Mouse (Mus musculus) midbrain, embryonic 12.5 days (tissue): ENCODE measurements around the gene Dnm2. TPM values are rescaled to one million over a fixed set of nuclear protein-coding genes. Genes with fewer than 3 reads are reported as not detected.

Source experiments
- ATAC-seq: fragments of 200-750 bp; cut with Nextera tagmentation; 2 replicates; pipeline ENCODE4 v1.8.0; 2017; ENCODE audit warnings: low read depth, moderate TSS enrichment, moderate library complexity; ENCODE audit not compliant: low FRiP score
- H3K27ac ChIP-seq: fragments of 300-500 bp; sonication (generic); replicated peaks from 2 replicates; pipeline ENCODE4 v1.5.1; 2016; ENCODE audit warnings: mild to moderate bottlenecking
- H3K27me3 ChIP-seq: fragments of 300-500 bp; sonication (generic); 2 replicates; pipeline ENCODE4 v1.6.1; 2016; ENCODE audit warnings: mild to moderate bottlenecking
- H3K36me3 ChIP-seq: fragments of 300-500 bp; sonication (generic); 2 replicates; pipeline ENCODE4 v1.6.1; 2016
- H3K4me1 ChIP-seq: fragments of 300-500 bp; sonication (generic); 2 replicates; pipeline ENCODE4 v1.6.1; 2016
- H3K4me2 ChIP-seq: fragments of 300-500 bp; sonication (generic); replicated peaks from 2 replicates; pipeline ENCODE4 v1.6.1; 2016; ENCODE audit warnings: mild to moderate bottlenecking, moderate library complexity
- H3K4me3 ChIP-seq: fragments of 300-500 bp; sonication (generic); 2 replicates; pipeline ENCODE4 v1.5.1; 2016; ENCODE audit warnings: mild to moderate bottlenecking
- H3K9ac ChIP-seq: fragments of 300-500 bp; sonication (generic); replicated peaks from 2 replicates; pipeline ENCODE4 v1.6.1; 2016; ENCODE audit warnings: mild to moderate bottlenecking, moderate library complexity
- H3K9me3 ChIP-seq: fragments of 300-500 bp; sonication (generic); 2 replicates; pipeline ENCODE4 v1.6.1; 2016; ENCODE audit warnings: mild to moderate bottlenecking
- WGBS: fragments of 180-500 bp; shearing (Covaris S2); methylation state at CpG from one replicate; pipeline ENCODE4 v1.1.7; 2016; 5-methylcytosine and 5-hydroxymethylcytosine counted together
- polyA plus RNA-seq: library from polyadenylated mRNA; unstranded; fragments of >200 nt; fragmentation: Nextera tagmentation; extraction: Ambion mirVana; gene quantifications from 2 replicates; pipeline ENCODE4 v1.2.1, GENCODE M21; 2016

Gene Dnm2
- polyA plus RNA-seq, 1 experiment from 2014 or later, result 76.7 TPM

- no peaks in the 10 kb centered on the region for H3K9me3 ChIP-seq
- ATAC-seq, result no peak
- WGBS, result 91% methylated on average over 8 of the region's 8 CpGs
These were observed 9.1 kb downstream of the Dnm2 start for GRCm38 (mm10) chr9:21433766-21434165.

GRCm38 (mm10) chr9:21434410-21434809 lies 9.7 kb downstream of the Dnm2 start:
- WGBS, result 97% methylated on average over 2 of the region's 2 CpGs
- H3K9me3 ChIP-seq, result no peaks in the 10 kb centered on the region
- no peak overlapping the region for H3K27ac ChIP-seq
- H3K4me1 ChIP-seq, result peaks cover 15% of the 10 kb centered on the region; the same call in 1 of the 2 replicates
- no peak for ATAC-seq
- no peak overlapping the region for H3K4me2 ChIP-seq
- H3K27me3 ChIP-seq, result no peaks in the 10 kb centered on the region
- no peak overlapping the region for H3K4me3 ChIP-seq
- H3K36me3 ChIP-seq, result no peaks in the 10 kb centered on the region
- H3K9ac ChIP-seq, result no peak overlapping the region

More at GRCm38 (mm10) chr9:21433766-21434165, 9.1 kb downstream of the Dnm2 start:
- Histone ChIP-seq H3K27ac (no peak overlapping the region), H3K4me1 (peaks cover 15% of the 10 kb centered on the region; the same call in 1 of the 2 replicates), H3K27me3 (no peaks in the 10 kb centered on the region), H3K9ac (no peak overlapping the region), H3K4me2 (no peak overlapping the region), H3K36me3 (no peaks in the 10 kb centered on the region), H3K4me3 (no peak overlapping the region)

DNA sequence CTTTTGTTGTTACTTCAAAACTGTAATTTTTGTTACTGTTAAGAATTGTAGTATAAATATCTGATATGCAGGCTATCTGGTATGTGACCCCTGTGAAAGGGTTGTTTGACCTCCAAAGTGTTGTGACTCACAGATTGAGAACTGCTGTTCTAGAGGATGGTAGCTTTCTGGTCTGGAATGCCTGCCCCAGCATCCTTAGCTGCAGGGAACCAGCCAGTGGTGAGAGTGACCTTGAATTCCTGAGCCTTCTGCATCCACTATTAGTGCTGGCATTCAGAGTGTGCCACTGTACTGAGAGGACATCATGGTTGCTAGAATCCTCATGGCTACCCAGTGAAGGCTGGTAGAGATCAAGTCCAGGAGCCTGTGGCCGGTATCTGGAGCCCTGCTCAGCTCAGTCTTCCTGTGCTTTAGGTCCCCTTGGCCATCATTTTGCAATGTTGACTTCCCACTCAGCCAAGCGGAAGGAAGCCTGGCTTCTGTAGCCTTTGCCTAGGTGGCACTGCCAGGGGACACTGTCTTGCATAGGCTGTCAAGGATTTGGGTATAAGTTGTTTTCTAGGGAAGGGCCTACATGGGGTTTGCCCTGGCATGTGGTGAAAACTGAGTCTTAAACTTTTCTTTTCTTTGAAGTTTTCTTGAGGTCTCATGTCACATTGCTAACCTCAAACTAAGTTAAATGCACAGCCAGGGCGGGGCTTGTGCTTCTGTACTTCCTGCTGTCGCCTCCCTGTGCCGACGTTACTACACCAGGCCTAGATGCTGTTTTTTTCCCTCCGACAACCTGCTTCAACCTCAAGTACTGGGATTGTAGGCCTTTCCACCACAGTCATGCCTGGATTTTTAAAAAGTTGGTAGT lies 11.3 kb downstream of the Dnm2 start:
- H3K9ac ChIP-seq, result no peak overlapping the region
- H3K36me3 ChIP-seq, result no peaks in the 10 kb centered on the region
- peaks cover 8% of the 10 kb centered on the region; the same call in 1 of the 2 replicates for H3K4me1 ChIP-seq
- no peak overlapping the region for H3K4me3 ChIP-seq
- no peak overlapping the region for H3K27ac ChIP-seq
- no peaks in the 10 kb centered on the region for H3K9me3 ChIP-seq
- no peak overlapping the region for H3K4me2 ChIP-seq
- 95% methylated on average over 7 of the region's 7 CpGs for WGBS
- no peak for ATAC-seq
- no peaks in the 10 kb centered on the region for H3K27me3 ChIP-seq

- Histone ChIP-seq H3K4me2 (no peak overlapping the region), H3K9ac (no peak overlapping the region), H3K36me3 (no peaks in the 10 kb centered on the region), H3K9me3 (no peaks in the 10 kb centered on the region), H3K4me1 (peaks cover 4% of the 10 kb centered on the region; the same call in 1 of the 2 replicates), H3K27me3 (no peaks in the 10 kb centered on the region), H3K4me3 (no peak overlapping the region), H3K27ac (no peak overlapping the region)
- ATAC-seq, result no peak
- 92% methylated on average over 6 of the region's 6 CpGs for WGBS
These were observed 12.9 kb downstream of the Dnm2 start for GRCm38 (mm10) chr9:21437577-21437976.

DNA sequence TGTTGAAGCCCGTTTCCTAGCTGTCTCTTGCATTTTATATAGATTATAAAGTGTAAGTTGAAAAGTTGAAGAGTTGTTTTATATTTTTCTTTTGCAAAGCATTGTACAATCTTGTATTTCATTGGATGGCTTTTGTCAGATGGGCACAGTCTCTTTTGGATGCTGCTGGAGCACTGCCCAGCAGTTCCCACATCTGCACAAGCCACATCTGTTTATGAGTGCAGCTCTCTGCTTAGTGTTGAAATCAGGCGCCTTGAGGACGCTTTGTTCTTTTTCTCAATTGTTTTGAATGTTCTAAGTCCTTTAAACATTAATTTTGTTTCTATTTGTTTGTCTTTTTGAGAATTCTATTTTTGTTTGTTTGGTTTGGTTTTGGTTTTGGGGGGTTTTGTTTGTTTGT lies 13.5 kb downstream of the Dnm2 start:
- no peaks in the 10 kb centered on the region for H3K9me3 ChIP-seq
- H3K4me3 ChIP-seq, result no peak overlapping the region
- peaks cover 4% of the 10 kb centered on the region; the same call in 1 of the 2 replicates for H3K4me1 ChIP-seq
- H3K27ac ChIP-seq, result no peak overlapping the region
- no peak overlapping the region for H3K4me2 ChIP-seq
- H3K27me3 ChIP-seq, result no peaks in the 10 kb centered on the region
- no peaks in the 10 kb centered on the region for H3K36me3 ChIP-seq
- H3K9ac ChIP-seq, result no peak overlapping the region
- 86% methylated on average over 3 of the region's 3 CpGs for WGBS
- no peak for ATAC-seq

- ATAC-seq, result no peak
- WGBS, result 91% methylated on average over 3 of the region's 3 CpGs
- no peaks in the 10 kb centered on the region for H3K9me3 ChIP-seq
- H3K4me1 ChIP-seq, result peaks cover 4% of the 10 kb centered on the region; the same call in 1 of the 2 replicates
- no peaks in the 10 kb centered on the region for H3K27me3 ChIP-seq
- no peaks in the 10 kb centered on the region for H3K36me3 ChIP-seq
- H3K27ac ChIP-seq, result no peak overlapping the region
- H3K4me3 ChIP-seq, result no peak overlapping the region
- H3K9ac ChIP-seq, result no peak overlapping the region
- H3K4me2 ChIP-seq, result no peak overlapping the region
These were observed 14.7 kb downstream of the Dnm2 start for GRCm38 (mm10) chr9:21439456-21439855.

DNA sequence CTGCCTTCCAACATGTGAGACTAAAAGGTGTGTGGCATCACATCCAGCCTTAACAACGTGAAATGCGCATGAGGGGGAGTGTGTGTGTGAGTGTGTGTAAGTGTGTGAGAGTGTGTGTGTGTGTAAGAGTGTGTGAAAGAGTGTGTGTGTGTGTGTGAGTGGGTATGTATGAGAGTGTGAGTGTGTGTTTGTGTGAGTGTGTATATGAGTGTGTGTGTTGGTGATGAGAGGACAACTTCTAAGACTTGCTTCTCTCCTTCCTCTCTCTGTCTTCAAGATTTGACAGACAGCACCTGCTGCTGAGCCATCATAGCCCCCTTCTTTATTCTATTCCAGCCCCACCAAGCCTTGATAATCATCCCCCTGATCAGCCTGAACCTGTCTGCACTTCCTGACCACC lies 15.2 kb downstream of the Dnm2 start:
- Histone ChIP-seq H3K4me3 (no peak overlapping the region), H3K36me3 (no peaks in the 10 kb centered on the region), H3K27ac (no peak overlapping the region), H3K9me3 (no peaks in the 10 kb centered on the region), H3K4me2 (no peak overlapping the region), H3K9ac (no peak overlapping the region), H3K27me3 (no peaks in the 10 kb centered on the region), H3K4me1 (peaks cover 4% of the 10 kb centered on the region; the same call in 1 of the 2 replicates)
- ATAC-seq, result no peak
- 94% methylated on average over 2 of the region's 2 CpGs for WGBS

DNA sequence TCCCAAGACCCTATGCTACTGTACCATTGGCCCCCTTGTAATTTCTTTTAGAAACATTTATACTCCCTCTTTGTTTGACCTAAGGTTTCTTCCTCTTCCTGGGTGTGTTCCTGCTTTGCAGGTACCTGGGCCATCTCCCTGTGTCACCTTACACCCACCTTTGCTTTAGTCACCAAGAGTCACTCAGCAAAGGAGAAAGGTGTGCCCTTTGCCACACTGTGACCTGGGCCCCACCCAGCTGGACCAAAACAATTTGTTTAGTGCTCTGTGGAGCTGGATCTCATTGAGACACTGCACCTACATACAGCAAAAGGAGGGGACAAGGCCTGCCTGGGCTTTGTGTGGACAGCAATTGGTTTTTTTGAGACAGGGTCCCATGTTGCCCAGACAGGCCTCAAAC lies 15.7 kb downstream of the Dnm2 start:
- no peaks in the 10 kb centered on the region for H3K36me3 ChIP-seq
- H3K9ac ChIP-seq, result no peak overlapping the region
- H3K27me3 ChIP-seq, result no peaks in the 10 kb centered on the region
- H3K4me2 ChIP-seq, result no peak overlapping the region
- H3K4me1 ChIP-seq, result peaks cover 4% of the 10 kb centered on the region; the same call in 1 of the 2 replicates
- ATAC-seq, result no peak
- no peak overlapping the region for H3K4me3 ChIP-seq
- H3K27ac ChIP-seq, result no peak overlapping the region
- H3K9me3 ChIP-seq, result no peaks in the 10 kb centered on the region

GRCm38 (mm10) chr9:21443853-21444252 lies 19.1 kb downstream of the Dnm2 start:
- Histone ChIP-seq H3K9me3 (no peaks in the 10 kb centered on the region), H3K27ac (no peak overlapping the region), H3K4me2 (no peak overlapping the region), H3K9ac (no peak overlapping the region), H3K4me1 (no peaks in the 10 kb centered on the region), H3K4me3 (no peak overlapping the region), H3K36me3 (no peaks in the 10 kb centered on the region), H3K27me3 (no peaks in the 10 kb centered on the region)
- ATAC-seq, result no peak
- 96% methylated on average over 8 of the region's 8 CpGs for WGBS

- Histone ChIP-seq H3K27ac (no peak overlapping the region), H3K4me2 (no peak overlapping the region), H3K4me1 (no peaks in the 10 kb centered on the region), H3K4me3 (no peak overlapping the region), H3K36me3 (0 out of 2 replicates have a peak, but pooled peaks cover under 1% of the 10 kb centered on the region), H3K27me3 (no peaks in the 10 kb centered on the region), H3K9me3 (no peaks in the 10 kb centered on the region), H3K9ac (no peak overlapping the region)
- WGBS, result 89% methylated on average over 4 of the region's 4 CpGs
- no peak for ATAC-seq
These were observed 19.9 kb downstream of the Dnm2 start for GRCm38 (mm10) chr9:21444574-21444973.

DNA sequence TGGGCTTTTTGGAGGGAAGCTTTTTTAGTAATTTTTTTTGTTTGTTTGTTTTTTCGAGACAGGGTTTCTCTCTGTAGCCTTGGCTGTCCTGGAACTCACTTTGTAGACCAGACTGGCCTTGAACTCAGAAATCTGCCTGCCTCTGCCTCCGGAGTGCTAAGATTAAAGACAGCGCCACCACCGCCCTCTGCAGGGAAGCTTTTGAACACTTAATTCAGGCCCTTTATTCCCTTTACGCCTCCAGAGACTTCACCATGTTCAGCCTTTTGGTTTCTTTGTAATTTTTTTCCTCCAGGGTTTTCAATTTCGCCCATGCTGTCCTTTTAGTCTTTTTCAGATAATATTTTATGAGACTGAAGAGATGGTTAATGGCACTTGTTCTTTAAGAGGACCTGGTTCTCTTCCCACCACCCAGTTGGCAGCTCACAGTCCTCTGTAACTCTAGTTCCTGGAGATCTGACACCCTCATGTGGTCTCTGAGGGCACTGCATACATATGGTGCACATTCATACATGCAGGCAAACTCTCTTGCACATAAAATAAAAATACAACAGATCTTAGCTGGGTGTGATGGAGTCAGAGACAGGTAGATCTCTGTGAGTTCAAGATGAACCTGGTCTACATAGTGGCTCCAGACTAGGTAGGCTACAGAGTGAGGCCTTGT lies 20.5 kb downstream of the Dnm2 start:
- no peaks in the 10 kb centered on the region for H3K9me3 ChIP-seq
- no peak for ATAC-seq
- 0 out of 2 replicates have a peak, but pooled peaks cover 6% of the 10 kb centered on the region for H3K36me3 ChIP-seq
- no peak overlapping the region for H3K4me2 ChIP-seq
- H3K27me3 ChIP-seq, result no peaks in the 10 kb centered on the region
- H3K27ac ChIP-seq, result no peak overlapping the region
- WGBS, result 96% methylated on average over 6 of the region's 6 CpGs
- no peak overlapping the region for H3K4me3 ChIP-seq
- no peaks in the 10 kb centered on the region for H3K4me1 ChIP-seq
- no peak overlapping the region for H3K9ac ChIP-seq

GRCm38 (mm10) chr9:21447778-21448177 lies 23.1 kb downstream of the Dnm2 start:
- no peak for ATAC-seq
- no peak overlapping the region for H3K4me3 ChIP-seq
- H3K27me3 ChIP-seq, result no peaks in the 10 kb centered on the region
- no peak overlapping the region for H3K27ac ChIP-seq
- 0 out of 2 replicates have a peak, but pooled peaks cover 6% of the 10 kb centered on the region for H3K36me3 ChIP-seq
- 97% methylated on average over 2 of the region's 2 CpGs for WGBS
- H3K4me1 ChIP-seq, result no peaks in the 10 kb centered on the region
- no peak overlapping the region for H3K4me2 ChIP-seq
- no peak overlapping the region for H3K9ac ChIP-seq
- no peaks in the 10 kb centered on the region for H3K9me3 ChIP-seq
